Mouse (Mus musculus) embryonic facial prominence, embryonic 15.5 days (tissue): ENCODE measurements at regions not wholly inside any gene's neighbourhood (a gene's known extent, or its start where the extent isn't known, plus 50 kb on each side); places are given as distances from the start of the nearest gene placed in this dataset.
A peak's percentile ranks its signal among the peaks of the same experiment; 100 is the strongest.

Experiments
- ATAC-seq: fragments of 200-750 bp; cut with Nextera tagmentation; 2 replicates; pipeline ENCODE4 v1.8.0; 2017; ENCODE audit warnings: low read depth, moderate TSS enrichment; ENCODE audit not compliant: insufficient number of reproducible peaks, low FRiP score, low TSS enrichment
- H3K27ac ChIP-seq: fragments of 300-500 bp; sonication (generic); replicated peaks from 2 replicates; pipeline ENCODE4 v1.5.1; 2015; ENCODE audit warnings: mild to moderate bottlenecking, inconsistent platforms
- H3K27me3 ChIP-seq: fragments of 300-500 bp; sonication (generic); 2 replicates; pipeline ENCODE4 v1.6.1; 2015; ENCODE audit warnings: inconsistent platforms
- H3K36me3 ChIP-seq: fragments of 300-500 bp; sonication (generic); 2 replicates; pipeline ENCODE4 v1.6.1; 2015; ENCODE audit warnings: mild to moderate bottlenecking, inconsistent platforms
- H3K4me1 ChIP-seq: fragments of 300-500 bp; sonication (generic); 2 replicates; pipeline ENCODE4 v1.6.1; 2015; ENCODE audit warnings: inconsistent platforms
- H3K4me2 ChIP-seq: fragments of 300-500 bp; sonication (generic); replicated peaks from 2 replicates; pipeline ENCODE4 v1.6.1; 2015; ENCODE audit warnings: mild to moderate bottlenecking, inconsistent platforms
- H3K4me3 ChIP-seq: fragments of 300-500 bp; sonication (generic); replicated peaks from 2 replicates; pipeline ENCODE4 v1.5.1; 2015; ENCODE audit warnings: mild to moderate bottlenecking, inconsistent platforms
- H3K9ac ChIP-seq: fragments of 300-500 bp; sonication (generic); 2 replicates; pipeline ENCODE4 v1.6.1; 2015; ENCODE audit warnings: inconsistent platforms
- H3K9me3 ChIP-seq: fragments of 300-500 bp; sonication (generic); replicated peaks from 2 replicates; pipeline ENCODE4 v1.6.1; 2016; ENCODE audit warnings: inconsistent platforms
- WGBS: fragments of 180-500 bp; shearing (Covaris S2); methylation state at CpG from one replicate; pipeline ENCODE4 v1.1.7; 2015; 5-methylcytosine and 5-hydroxymethylcytosine counted together

DNA sequence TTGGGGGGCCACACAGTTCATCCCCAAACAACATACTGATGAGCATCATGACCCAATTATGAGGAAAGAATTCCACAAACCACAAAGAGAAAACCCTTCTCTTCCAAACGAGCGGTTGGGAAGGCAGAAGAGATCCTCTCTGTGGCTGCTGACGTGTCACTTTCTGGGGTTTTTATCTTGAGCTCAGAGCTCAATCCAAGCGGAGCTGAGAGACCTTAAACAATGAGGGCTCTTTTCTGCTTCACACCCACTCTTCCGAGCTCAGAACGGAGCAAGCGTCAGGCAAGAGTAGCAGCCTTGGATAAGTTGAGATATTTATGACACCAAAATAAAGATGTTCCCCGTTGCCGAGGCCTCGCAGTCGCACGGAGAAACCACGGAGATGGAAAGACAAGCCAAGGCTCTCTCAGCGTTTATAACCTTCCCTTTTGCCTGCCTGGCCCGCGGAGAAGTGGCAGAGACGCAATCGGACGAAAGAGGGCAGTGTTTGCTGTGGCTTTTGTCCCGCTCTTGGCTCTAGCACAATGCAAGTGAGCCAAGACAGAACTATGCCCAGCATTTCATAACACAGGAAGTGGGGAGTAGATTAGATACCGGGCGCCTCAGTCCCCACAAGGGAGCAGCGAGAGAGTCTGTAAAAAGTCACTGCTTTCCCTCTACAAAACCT lies 100.7 kb downstream of the Chic2 start:
- H3K36me3 ChIP-seq: no peaks in the 10 kb centered on the region
- peak overlapping the region; percentile 87 for H3K27ac ChIP-seq
- no peaks in the 10 kb centered on the region for H3K9me3 ChIP-seq
- ATAC-seq: peak; percentile 86
- H3K4me2 ChIP-seq: peak overlapping the region; percentile 40
- H3K9ac ChIP-seq: no peak overlapping the region
- peak overlapping the region; percentile 27 for H3K4me3 ChIP-seq
- H3K27me3 ChIP-seq: 0 out of 2 replicates have a peak, but pooled peaks cover 3% of the 10 kb centered on the region
- H3K4me1 ChIP-seq: peaks cover 20% of the 10 kb centered on the region
- under 1% methylated on average over 23 of the region's 23 CpGs for WGBS

DNA sequence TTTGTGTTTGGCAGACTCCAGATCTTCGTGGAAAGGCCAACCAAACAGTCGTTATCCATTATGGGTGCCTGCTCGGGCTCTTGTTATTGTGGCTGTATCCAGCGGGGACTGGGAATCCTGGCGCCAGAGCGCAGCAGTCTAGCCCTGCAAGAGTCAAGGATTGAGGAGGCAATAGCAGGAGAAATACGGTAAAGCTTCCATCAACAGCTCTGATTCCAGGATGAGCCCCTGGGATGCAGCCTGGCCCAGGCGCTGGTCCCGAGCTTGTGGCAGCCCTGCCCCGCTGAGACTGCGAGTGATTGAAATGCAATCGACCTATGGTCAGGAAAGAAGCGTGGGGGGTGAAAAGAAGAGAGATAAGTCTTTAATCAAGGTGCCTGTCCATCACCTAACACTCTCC lies 103.1 kb downstream of the Chic2 start:
- no peaks in the 10 kb centered on the region for H3K9me3 ChIP-seq
- peaks cover 29% of the 10 kb centered on the region for H3K4me1 ChIP-seq
- 1% methylated on average over 13 of the region's 13 CpGs for WGBS
- peak overlapping the region; percentile 29; the same call in 1 of the 2 replicates for H3K4me2 ChIP-seq
- no peaks in the 10 kb centered on the region for H3K36me3 ChIP-seq
- H3K27me3 ChIP-seq: 0 out of 2 replicates have a peak, but pooled peaks cover 3% of the 10 kb centered on the region
- no peak overlapping the region for H3K4me3 ChIP-seq
- H3K9ac ChIP-seq: no peak overlapping the region
- H3K27ac ChIP-seq: no peak overlapping the region; the same call in 1 of the 2 replicates
- no peak for ATAC-seq

DNA sequence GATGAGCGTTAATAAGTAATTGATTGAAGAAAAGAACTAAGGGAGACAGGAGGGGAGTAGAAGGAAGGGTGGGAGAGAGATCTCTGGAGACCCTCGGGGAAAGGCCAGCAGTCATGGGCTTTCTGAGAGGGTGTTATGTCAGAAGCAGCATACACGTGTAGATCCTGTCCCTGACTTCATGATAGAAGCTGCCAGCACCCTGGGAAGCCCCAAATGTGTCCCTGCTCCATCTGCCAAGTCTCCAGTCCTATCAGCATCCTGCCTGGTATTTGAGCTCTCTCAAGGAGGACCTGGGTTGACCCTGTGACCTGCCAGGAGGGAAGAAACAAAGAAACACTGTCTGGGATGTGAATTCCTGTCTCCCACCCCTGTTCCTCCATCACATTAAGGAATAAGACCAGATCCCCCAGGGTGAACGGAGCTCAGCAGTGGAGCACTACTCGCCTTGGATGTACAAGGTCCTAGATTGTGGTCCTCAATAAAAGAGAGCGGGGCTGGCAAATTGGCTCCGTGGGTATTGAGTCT lies 107.1 kb downstream of the Chic2 start:
- no peak for ATAC-seq
- 47% methylated on average over 7 of the region's 7 CpGs for WGBS
- Histone ChIP-seq H3K4me1 (peaks cover 23% of the 10 kb centered on the region), H3K4me3 (no peak overlapping the region), H3K4me2 (no peak overlapping the region), H3K27ac (no peak overlapping the region), H3K9ac (no peak overlapping the region), H3K9me3 (no peaks in the 10 kb centered on the region), H3K27me3 (no peaks in the 10 kb centered on the region), H3K36me3 (no peaks in the 10 kb centered on the region)

DNA sequence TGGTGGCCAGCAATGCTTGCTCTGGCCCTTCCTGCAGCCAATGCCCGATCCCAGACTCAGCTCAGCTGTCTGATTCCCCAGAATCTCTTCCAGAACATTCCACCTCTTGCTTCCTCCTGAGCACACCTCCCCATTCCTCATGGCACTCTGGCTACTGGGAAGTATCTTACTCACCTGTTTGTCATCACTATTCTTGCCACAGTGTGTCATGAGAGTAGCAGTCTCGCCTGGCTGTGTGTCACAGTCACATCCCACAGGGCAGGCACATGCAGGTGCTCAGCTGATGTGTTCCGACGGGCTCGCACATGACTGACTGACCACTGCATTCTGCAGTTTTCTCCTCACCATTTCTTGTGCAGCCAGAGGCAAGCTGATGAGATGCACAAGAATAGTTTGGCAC lies 108.5 kb downstream of the Chic2 start:
- H3K27me3 ChIP-seq: no peaks in the 10 kb centered on the region
- WGBS: 62% methylated on average over 5 of the region's 5 CpGs
- no peak for ATAC-seq
- peaks cover 16% of the 10 kb centered on the region for H3K4me1 ChIP-seq
- no peak overlapping the region for H3K27ac ChIP-seq
- H3K4me3 ChIP-seq: no peak overlapping the region
- no peak overlapping the region for H3K9ac ChIP-seq
- no peaks in the 10 kb centered on the region for H3K36me3 ChIP-seq
- no peak overlapping the region for H3K4me2 ChIP-seq
- H3K9me3 ChIP-seq: no peaks in the 10 kb centered on the region

DNA sequence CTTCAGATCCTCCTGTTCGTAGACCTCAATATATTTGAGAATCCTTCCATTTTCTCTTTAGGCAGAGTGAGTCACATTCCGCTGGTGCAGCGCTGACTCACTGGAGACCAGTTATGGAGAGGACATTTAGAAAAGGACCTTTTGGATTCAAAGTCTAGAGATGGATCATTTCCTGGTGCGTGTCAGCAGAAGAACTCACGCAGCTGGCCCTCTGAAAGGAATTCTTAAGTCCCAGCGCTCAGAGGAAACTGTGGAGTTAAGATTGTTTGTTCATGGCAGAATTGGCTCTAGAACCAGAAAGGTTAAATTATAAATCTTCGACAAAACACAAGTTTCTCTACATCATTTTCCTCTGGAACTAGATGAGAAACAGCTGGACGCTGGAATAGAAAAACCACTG lies 108.9 kb downstream of the Chic2 start:
- no peaks in the 10 kb centered on the region for H3K27me3 ChIP-seq
- ATAC-seq: no peak
- H3K4me2 ChIP-seq: no peak overlapping the region
- no peak overlapping the region for H3K4me3 ChIP-seq
- no peaks in the 10 kb centered on the region for H3K36me3 ChIP-seq
- H3K9ac ChIP-seq: no peak overlapping the region
- H3K27ac ChIP-seq: no peak overlapping the region
- no peaks in the 10 kb centered on the region for H3K9me3 ChIP-seq
- 59% methylated on average over 8 of the region's 8 CpGs for whole genome bisulfite sequencing
- H3K4me1 ChIP-seq: peaks cover 16% of the 10 kb centered on the region

DNA sequence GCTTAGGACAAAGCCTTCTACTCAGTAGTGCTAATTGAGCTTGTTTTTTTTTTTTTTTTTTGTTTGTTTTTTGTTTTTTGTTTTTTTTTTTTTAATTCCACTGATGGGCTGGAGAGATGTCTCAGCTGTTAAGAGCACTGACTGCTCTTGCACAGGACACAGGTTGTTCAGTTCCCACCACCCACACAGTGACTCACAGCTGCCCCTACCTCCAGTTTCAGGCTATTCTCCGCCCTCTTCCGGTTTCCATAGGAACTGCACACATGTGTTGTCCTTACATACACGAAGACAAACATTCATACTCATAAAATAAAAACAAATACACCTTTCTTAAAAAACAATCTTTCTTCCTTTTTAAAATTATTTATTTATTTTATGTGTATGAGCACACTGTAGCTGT lies 111.3 kb downstream of the Chic2 start:
- 88% methylated on average over 3 of the region's 3 CpGs for WGBS
- H3K4me1 ChIP-seq: peaks cover 11% of the 10 kb centered on the region
- no peaks in the 10 kb centered on the region for H3K36me3 ChIP-seq
- ATAC-seq: no peak
- no peak overlapping the region for H3K27ac ChIP-seq
- no peak overlapping the region for H3K4me3 ChIP-seq
- H3K27me3 ChIP-seq: no peaks in the 10 kb centered on the region
- no peaks in the 10 kb centered on the region for H3K9me3 ChIP-seq
- no peak overlapping the region for H3K9ac ChIP-seq
- H3K4me2 ChIP-seq: no peak overlapping the region

DNA sequence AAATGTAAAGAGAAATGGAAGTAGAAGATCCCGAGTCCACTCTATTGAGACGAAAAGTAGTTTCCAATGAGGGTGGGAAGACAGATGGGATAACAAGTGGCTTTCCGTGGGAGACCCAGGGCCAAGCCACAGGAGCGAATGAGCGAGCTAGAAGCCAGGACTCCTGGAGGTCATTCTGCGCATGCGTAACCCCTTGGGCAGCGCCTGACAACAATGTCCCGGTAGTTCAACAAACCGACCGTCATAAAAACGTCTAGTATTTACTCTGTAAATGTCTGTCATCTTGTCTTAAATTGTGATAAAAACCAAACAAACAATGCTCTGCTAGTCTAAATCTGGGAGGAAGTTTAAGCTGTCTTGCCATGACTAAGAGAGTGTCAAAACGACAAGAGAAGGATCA lies 112.4 kb downstream of the Chic2 start:
- Histone ChIP-seq H3K27ac (no peak overlapping the region), H3K36me3 (no peaks in the 10 kb centered on the region)
- no peak for ATAC-seq

DNA sequence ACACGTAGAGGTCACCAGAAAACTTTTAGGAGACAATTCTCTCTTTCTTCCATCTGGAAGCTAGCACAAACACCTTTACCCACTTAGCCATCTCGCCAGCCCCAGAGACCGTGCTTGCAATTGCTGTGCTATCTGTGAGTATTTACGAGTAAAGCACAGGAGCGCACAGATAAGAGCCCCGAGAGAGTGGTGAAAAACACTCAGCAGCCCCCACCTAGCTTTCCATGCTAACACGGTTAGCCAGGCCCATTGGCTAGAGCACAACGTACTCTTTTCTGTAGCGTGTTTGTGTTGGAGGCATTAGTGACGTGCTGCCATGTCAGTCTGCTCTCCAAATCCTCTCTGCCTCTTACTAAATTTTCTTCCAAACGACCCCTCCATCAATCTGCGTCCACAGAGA lies 112.8 kb downstream of the Chic2 start:
- H3K4me2 ChIP-seq: no peak overlapping the region

More for the DNA sequence above, 112.4 kb downstream of the Chic2 start:
- H3K9me3 ChIP-seq: no peaks in the 10 kb centered on the region
- H3K4me3 ChIP-seq: no peak overlapping the region
- WGBS: 82% methylated on average over 13 of the region's 13 CpGs
- peaks cover 7% of the 10 kb centered on the region for H3K4me1 ChIP-seq
- H3K4me2 ChIP-seq: no peak overlapping the region
- no peak overlapping the region for H3K9ac ChIP-seq
- no peaks in the 10 kb centered on the region for H3K27me3 ChIP-seq

DNA sequence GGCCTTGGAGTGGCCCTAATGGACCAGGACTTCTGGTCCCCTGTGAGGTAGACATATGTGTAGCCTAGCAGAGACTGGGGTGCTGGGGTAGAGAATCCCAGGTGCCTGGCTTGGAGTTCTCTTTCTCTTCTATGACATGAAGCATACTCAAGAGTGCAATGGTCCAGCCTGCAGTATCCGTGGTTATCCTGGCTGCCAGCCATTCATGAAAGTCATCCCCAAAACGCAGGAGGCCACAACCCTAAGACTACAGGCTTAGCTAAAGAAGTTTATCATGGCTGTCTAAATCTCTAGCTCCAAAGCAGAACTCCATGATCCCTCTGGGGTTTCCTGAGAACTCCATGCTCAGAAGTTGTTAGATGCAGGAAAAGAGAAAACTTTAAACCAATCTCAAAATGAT lies 117.0 kb downstream of the Chic2 start:
- 81% methylated on average over 2 of the region's 2 CpGs for WGBS
- Histone ChIP-seq H3K27me3 (no peaks in the 10 kb centered on the region), H3K9ac (no peak overlapping the region), H3K36me3 (no peaks in the 10 kb centered on the region), H3K27ac (no peak overlapping the region), H3K4me2 (no peak overlapping the region), H3K4me3 (no peak overlapping the region), H3K4me1 (no peaks in the 10 kb centered on the region; the same call in 1 of the 2 replicates), H3K9me3 (no peaks in the 10 kb centered on the region)
- ATAC-seq: no peak

More for the DNA sequence above, 112.8 kb downstream of the Chic2 start:
- Histone ChIP-seq H3K4me3 (no peak overlapping the region), H3K36me3 (no peaks in the 10 kb centered on the region), H3K27me3 (no peaks in the 10 kb centered on the region), H3K4me1 (peaks cover 7% of the 10 kb centered on the region), H3K27ac (no peak overlapping the region), H3K9ac (no peak overlapping the region), H3K9me3 (no peaks in the 10 kb centered on the region)
- WGBS: 73% methylated on average over 12 of the region's 12 CpGs
- ATAC-seq: no peak

DNA sequence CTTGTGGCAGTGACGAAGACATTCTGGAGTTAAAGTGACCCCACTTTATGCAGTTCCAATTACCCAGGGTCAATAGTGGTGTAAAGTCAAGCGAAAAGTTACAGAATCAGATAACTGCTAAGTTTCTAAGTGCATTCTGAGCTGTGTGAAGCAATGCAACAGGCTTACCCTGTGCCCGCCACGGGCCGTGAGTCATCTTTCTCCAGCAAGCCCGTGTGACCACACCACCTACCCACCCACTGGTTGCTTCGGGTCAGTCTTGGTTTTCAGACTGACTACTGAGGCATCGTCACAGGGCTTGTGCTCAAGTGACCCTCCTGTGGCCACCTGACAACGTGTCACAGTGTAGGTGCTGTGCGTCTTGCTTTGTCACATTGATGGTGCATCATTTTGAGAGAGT lies 118.8 kb downstream of the Chic2 start:
- no peak for ATAC-seq
- 87% methylated on average over 10 of the region's 10 CpGs for WGBS
- no peaks in the 10 kb centered on the region for H3K36me3 ChIP-seq
- H3K9ac ChIP-seq: no peak overlapping the region
- H3K9me3 ChIP-seq: no peaks in the 10 kb centered on the region
- H3K4me3 ChIP-seq: no peak overlapping the region
- no peaks in the 10 kb centered on the region; the same call in 1 of the 2 replicates for H3K4me1 ChIP-seq
- H3K27ac ChIP-seq: no peak overlapping the region
- no peak overlapping the region for H3K4me2 ChIP-seq
- H3K27me3 ChIP-seq: no peaks in the 10 kb centered on the region

DNA sequence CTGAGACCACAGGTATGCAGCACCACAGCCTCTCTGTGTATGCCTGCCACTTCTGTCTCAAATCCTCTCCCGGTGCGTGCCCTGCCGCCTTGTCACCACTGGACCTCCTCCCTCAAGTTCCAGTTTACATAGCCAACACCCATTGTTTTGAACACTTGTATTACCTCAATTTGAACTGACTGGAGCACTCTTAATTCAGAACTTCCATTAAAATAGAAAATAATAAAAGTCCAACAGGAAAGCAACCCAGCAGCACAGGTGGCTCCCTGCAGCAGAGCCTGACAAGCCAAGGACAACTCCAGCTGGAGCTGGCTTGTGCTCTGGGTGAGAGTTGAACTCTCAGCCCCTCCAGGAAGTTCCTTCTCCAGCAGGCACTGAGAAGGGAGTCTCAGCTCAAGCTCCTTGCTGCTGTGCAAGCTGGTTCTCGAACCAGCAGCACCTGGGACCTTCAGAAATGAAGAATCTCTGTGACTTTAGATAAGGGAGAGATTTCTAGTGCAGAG lies 120.5 kb downstream of the Chic2 start:
- Histone ChIP-seq H3K9me3 (no peaks in the 10 kb centered on the region), H3K4me2 (no peak overlapping the region), H3K27me3 (no peaks in the 10 kb centered on the region), H3K36me3 (no peaks in the 10 kb centered on the region), H3K27ac (no peak overlapping the region), H3K4me1 (no peaks in the 10 kb centered on the region; the same call in 1 of the 2 replicates), H3K4me3 (no peak overlapping the region), H3K9ac (no peak overlapping the region)
- ATAC-seq: no peak
- 79% methylated on average over 4 of the region's 4 CpGs for WGBS

DNA sequence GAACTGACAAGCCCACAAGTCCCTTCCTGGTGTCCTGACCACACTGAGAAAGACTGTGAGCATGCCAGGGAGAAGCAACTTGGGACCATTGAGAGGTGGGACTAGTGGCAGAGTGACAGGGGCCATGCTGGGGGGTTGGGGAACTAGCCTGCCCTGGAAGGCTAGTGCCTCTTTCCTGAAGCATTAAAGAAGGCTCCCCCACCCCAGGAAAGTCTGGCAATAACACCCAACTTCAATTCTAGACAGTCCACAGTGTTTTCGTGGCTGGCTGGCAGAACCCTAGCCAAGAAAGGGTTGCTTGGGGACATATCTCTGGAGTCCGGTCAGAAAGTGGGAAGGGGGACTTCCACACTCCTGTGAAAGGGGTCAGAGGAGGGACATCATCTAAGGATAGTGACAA lies 121.2 kb downstream of the Chic2 start:
- 71% methylated on average over 2 of the region's 2 CpGs for WGBS
- Histone ChIP-seq H3K9ac (no peak overlapping the region), H3K27ac (no peak overlapping the region), H3K4me2 (no peak overlapping the region), H3K36me3 (no peaks in the 10 kb centered on the region), H3K9me3 (no peaks in the 10 kb centered on the region), H3K4me1 (no peaks in the 10 kb centered on the region; the same call in 1 of the 2 replicates), H3K27me3 (no peaks in the 10 kb centered on the region), H3K4me3 (no peak overlapping the region)
- no peak for ATAC-seq
